Comparison of ENCODE assay signal across 11 mouse cellular contexts in the genomic region with DNA sequence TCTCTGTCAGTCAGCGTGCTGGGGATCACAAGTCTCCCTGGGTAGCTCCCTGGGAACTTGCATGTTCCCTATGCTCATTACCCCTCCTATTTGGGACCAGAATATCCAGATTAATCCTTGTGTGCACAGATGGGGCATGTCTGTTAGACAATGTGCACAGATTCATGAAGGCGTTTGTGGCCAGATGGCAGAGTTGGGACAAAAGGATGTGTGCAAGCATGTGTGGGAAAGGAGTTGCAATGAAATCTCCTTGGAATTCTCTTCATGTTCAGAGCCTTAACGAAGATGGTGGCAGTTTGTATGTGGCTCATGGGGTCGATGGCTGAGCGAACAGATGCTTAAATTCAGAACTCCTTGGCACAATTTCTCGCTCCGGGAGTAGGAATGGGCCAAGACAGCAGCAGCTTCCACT.
DNase-seq lines count a peak whose midpoint lies in the region; ATAC-seq lines count a peak whose summit lies in the region.
"Had no signal": no experiment of that assay in that cellular context is flagged by ENCODE, and none has a peak within 500 bp of the region (broad histone marks: within the 10 kb centered on the region; RNA-seq: fewer than 3 reads in every experiment).

No protein-coding gene starts in this region.

- no peaks in the 10 kb centered on the region for H3K27me3 ChIP-seq in forebrain, embryonic 14.5 days (replicated peaks; ENCODE audit: control insufficient read depth, insufficient read depth, low read length)
- H3K27me3 ChIP-seq: embryonic facial prominence, embryonic 12.5 days had no signal

- no peak overlapping the region for H3K4me2 ChIP-seq in forebrain, embryonic 14.5 days (ENCODE audit: low read length)
- H3K4me2 ChIP-seq: embryonic facial prominence, embryonic 12.5 days; liver, embryonic 11.5 days had no signal

- H3K36me3 ChIP-seq in forebrain, embryonic 14.5 days (ENCODE audit: control insufficient read depth, insufficient read depth, low read length), result no peaks in the 10 kb centered on the region
- H3K36me3 ChIP-seq: embryonic facial prominence, embryonic 12.5 days had no signal

- WGBS in forebrain, embryonic 14.5 days, result 54% methylated on average over 7 of the region's 7 CpGs

- intact Hi-C loops in heart, postnatal 14 days (cut with DNase I), result no loop called here

- no peaks in the 10 kb centered on the region for H3K4me1 ChIP-seq in forebrain, embryonic 14.5 days (ENCODE audit: control insufficient read depth, insufficient read depth, low read length)
- H3K4me1 ChIP-seq: embryonic facial prominence, embryonic 12.5 days had no signal

- ATAC-seq in forebrain, embryonic 14.5 days, result peak; percentile 94

- peak; percentile 85 for DNase-seq in forebrain, embryonic 14.5 days (ENCODE audit: low spot score)
- peak; percentile 4 to 8 for DNase-seq in frontal cortex, postnatal 25 days (ENCODE audit: low spot score in 2 of 2)
- DNase-seq in layer of hippocampus, postnatal 36 days, result peak; percentile 82 to 85
- peak; percentile 32 for DNase-seq in retina, embryonic 14.5 days (ENCODE audit: low spot score)
- no peak for DNase-seq in adrenal gland, postnatal 25 days
- DNase-seq in cerebellum, adult 9-10 months, result no peak
- no peak for DNase-seq in heart, postnatal 14 days
- DNase-seq: adrenal gland, adult 2 months; kidney, adult 11 months had no signal

- no peaks in the 10 kb centered on the region for H3K9me3 ChIP-seq in forebrain, embryonic 14.5 days (replicated peaks; ENCODE audit: control insufficient read depth, low read length)
- H3K9me3 ChIP-seq: embryonic facial prominence, embryonic 12.5 days had no signal

- H3K27ac ChIP-seq in forebrain, embryonic 14.5 days (ENCODE audit: low read depth, low read length), result 0 out of 2 replicates have a peak overlapping the region, but pooled peaks have one; percentile 11
- H3K27ac ChIP-seq: embryonic facial prominence, embryonic 12.5 days had no signal

- no peak overlapping the region for H3K9ac ChIP-seq in forebrain, embryonic 14.5 days (ENCODE audit: low read length)
- H3K9ac ChIP-seq: embryonic facial prominence, embryonic 12.5 days had no signal

- no peak overlapping the region for H3K4me3 ChIP-seq in forebrain, embryonic 14.5 days (ENCODE audit: low read depth, low read length)
- H3K4me3 ChIP-seq: embryonic facial prominence, embryonic 12.5 days had no signal

Comparison
In these comparisons a context has a peak if more than half of its experiments do, and no peak if none do; other contexts are left out.
1. DNase-seq: peak in forebrain, embryonic 14.5 days (single experiment), frontal cortex, postnatal 25 days (2 of 2), layer of hippocampus, postnatal 36 days (2 of 2) and retina, embryonic 14.5 days (single experiment); none in adrenal gland, postnatal 25 days (single experiment), cerebellum, adult 9-10 months (single experiment) and heart, postnatal 14 days (0 of 2).